Mouse (Mus musculus) mesoderm, embryonic 11.5 days (tissue): ENCODE results near the gene Ssu2.

Experiments
- DNase-seq: peaks from one replicate; pipeline ENCODE4 v3.0.0-alpha.2; 2012; ENCODE audit warnings: low read depth, low spot score

Ssu2 gene

GRCm38 (mm10) chr6:112387947-112388346, at the start of gene Ssu2:
TSS of gene Ssu2 (minus strand) at chr6:112388023.
- no peak for DNase-seq

GRCm38 (mm10) chr6:112426018-112426732, 38.4 kb upstream of the Ssu2 start:
- no peak for DNase-seq

GRCm38 (mm10) chr6:112423746-112424501, 36.1 kb upstream of the Ssu2 start:
- DNase-seq, result no peak

GRCm38 (mm10) chr6:112420883-112421282, 33.1 kb upstream of the Ssu2 start:
- no peak for DNase-seq

- DNase-seq, result no peak
Observed at GRCm38 (mm10) chr6:112419333-112419732, 31.5 kb upstream of the Ssu2 start.

GRCm38 (mm10) chr6:112404111-112404510, 16.3 kb upstream of the Ssu2 start:
- DNase-seq, result no peak

GRCm38 (mm10) chr6:112401953-112402683, 14.3 kb upstream of the Ssu2 start:
- DNase-seq, result peak; percentile 26

GRCm38 (mm10) chr6:112397351-112397750, 9.5 kb upstream of the Ssu2 start:
- DNase-seq, result no peak

- no peak for DNase-seq
Observed at GRCm38 (mm10) chr6:112396352-112396751, 8.5 kb upstream of the Ssu2 start.

- no peak for DNase-seq
Observed at GRCm38 (mm10) chr6:112388385-112388784, 562 bp upstream of the Ssu2 start.

GRCm38 (mm10) chr6:112386260-112386659, 1.6 kb downstream of the Ssu2 start:
- no peak for DNase-seq

- DNase-seq, result no peak
Observed at GRCm38 (mm10) chr6:112382990-112383685, 4.7 kb downstream of the Ssu2 start.

GRCm38 (mm10) chr6:112379054-112379453, 8.8 kb downstream of the Ssu2 start:
- no peak for DNase-seq

- no peak for DNase-seq
Observed at GRCm38 (mm10) chr6:112375661-112376392, 12.0 kb downstream of the Ssu2 start.

- DNase-seq, result peak; percentile 69
Observed at GRCm38 (mm10) chr6:112373886-112374585, 13.8 kb downstream of the Ssu2 start.

- DNase-seq, result no peak
Observed at GRCm38 (mm10) chr6:112365294-112365693, 22.5 kb downstream of the Ssu2 start.

GRCm38 (mm10) chr6:112364581-112364980, 23.2 kb downstream of the Ssu2 start:
- peak; percentile 63 for DNase-seq

- DNase-seq, result peak; percentile 68
Observed at GRCm38 (mm10) chr6:112362349-112362958, 25.4 kb downstream of the Ssu2 start.

- no peak for DNase-seq
Observed at GRCm38 (mm10) chr6:112360676-112361075, 27.1 kb downstream of the Ssu2 start.

GRCm38 (mm10) chr6:112359341-112359740, 28.5 kb downstream of the Ssu2 start:
- DNase-seq, result no peak
